Mouse (Mus musculus): ENCODE results near the gene Ccl3. TPM values are rescaled to one million over a fixed set of nuclear protein-coding genes. Genes with fewer than 3 reads are reported as not detected.

The Ccl3 gene
- polyA plus RNA-seq, 1 experiment from 2014 or later = 0.59 TPM

DNA sequence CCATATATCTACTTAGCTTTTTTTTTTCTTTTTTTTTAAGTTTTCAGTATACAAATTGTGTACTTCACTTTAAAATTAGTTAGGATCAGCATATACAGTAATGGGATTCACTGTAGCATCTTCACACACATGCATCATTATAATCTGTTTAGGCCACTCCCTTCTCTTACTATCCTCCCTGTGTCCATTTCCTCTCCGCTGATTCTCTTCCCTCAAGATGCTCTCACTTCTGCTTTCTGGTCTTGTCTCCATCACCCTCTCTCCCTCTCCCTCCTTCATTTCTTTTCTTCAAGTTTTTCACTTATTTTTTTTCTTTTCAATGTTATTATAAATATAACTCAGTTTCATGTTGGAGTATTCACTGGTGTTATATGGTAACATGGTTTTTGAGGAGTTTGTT is 30.1 kb downstream of the Ccl3 start:
- no peak overlapping the region for H3K27ac ChIP-seq (replicated peaks)
- WGBS = 85% methylated on average over 1 of the region's 1 CpGs
- H3K9me3 ChIP-seq = no peaks in the 10 kb centered on the region
- ATAC-seq (ENCODE audit: extremely low read depth, insufficient number of reproducible peaks, low FRiP score, low TSS enrichment) = no peak
- no peak overlapping the region for H3K4me2 ChIP-seq
- H3K27me3 ChIP-seq (replicated peaks) = no peaks in the 10 kb centered on the region
- H3K4me3 ChIP-seq = no peak overlapping the region
- no peaks in the 10 kb centered on the region for H3K36me3 ChIP-seq
- no peak overlapping the region for H3K9ac ChIP-seq
- no peaks in the 10 kb centered on the region for H3K4me1 ChIP-seq

- WGBS = 62% methylated on average over 5 of the region's 5 CpGs
- no peak for ATAC-seq (ENCODE audit: extremely low read depth, insufficient number of reproducible peaks, low FRiP score, low TSS enrichment)
These were observed 30.9 kb downstream of the Ccl3 start for GRCm38 (mm10) chr11:83618238-83618637.

DNA sequence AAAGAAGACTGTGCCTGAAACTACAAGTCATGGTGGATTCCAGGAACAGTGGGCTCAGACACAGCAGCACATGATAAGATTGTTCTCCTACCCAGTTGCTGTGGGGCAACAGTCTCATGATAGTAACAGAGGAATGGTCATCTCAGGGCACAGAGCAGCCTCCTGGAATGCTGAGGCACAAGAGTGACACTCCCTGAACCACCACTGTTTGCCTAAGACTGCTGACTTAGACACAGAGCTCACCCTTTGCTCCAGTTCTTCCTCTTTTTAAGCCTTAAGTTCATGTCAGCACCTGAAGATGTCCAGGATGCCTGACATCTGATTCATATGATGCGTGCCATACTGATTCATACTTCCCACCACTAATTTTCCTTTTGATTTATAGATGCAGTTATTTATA is 32.6 kb downstream of the Ccl3 start:
- no peak overlapping the region for H3K27ac ChIP-seq (replicated peaks)

More at GRCm38 (mm10) chr11:83618238-83618637, 30.9 kb downstream of the Ccl3 start:
- Histone ChIP-seq H3K9me3 (no peaks in the 10 kb centered on the region), H3K4me2 (no peak overlapping the region), H3K27ac (replicated peaks) (no peak overlapping the region), H3K4me1 (no peaks in the 10 kb centered on the region), H3K36me3 (no peaks in the 10 kb centered on the region), H3K4me3 (no peak overlapping the region), H3K27me3 (replicated peaks) (no peaks in the 10 kb centered on the region; the same call in 1 of the 2 replicates), H3K9ac (no peak overlapping the region)

GRCm38 (mm10) chr11:83610900-83611299 is 38.3 kb downstream of the Ccl3 start:
- no peak overlapping the region for H3K9ac ChIP-seq
- ATAC-seq (ENCODE audit: extremely low read depth, insufficient number of reproducible peaks, low FRiP score, low TSS enrichment) = no peak
- H3K27me3 ChIP-seq (replicated peaks) = no peaks in the 10 kb centered on the region; the same call in 1 of the 2 replicates
- 56% methylated on average over 2 of the region's 2 CpGs for WGBS
- no peaks in the 10 kb centered on the region for H3K4me1 ChIP-seq
- H3K36me3 ChIP-seq = no peaks in the 10 kb centered on the region
- H3K4me2 ChIP-seq = no peak overlapping the region
- H3K9me3 ChIP-seq = no peaks in the 10 kb centered on the region
- no peak overlapping the region for H3K27ac ChIP-seq (replicated peaks)
- no peak overlapping the region for H3K4me3 ChIP-seq

More for the DNA sequence above, 32.6 kb downstream of the Ccl3 start:
- Histone ChIP-seq H3K36me3 (no peaks in the 10 kb centered on the region), H3K4me2 (no peak overlapping the region), H3K9ac (no peak overlapping the region), H3K9me3 (no peaks in the 10 kb centered on the region), H3K4me1 (no peaks in the 10 kb centered on the region), H3K4me3 (no peak overlapping the region), H3K27me3 (replicated peaks) (no peaks in the 10 kb centered on the region; the same call in 1 of the 2 replicates)
- ATAC-seq (ENCODE audit: extremely low read depth, insufficient number of reproducible peaks, low FRiP score, low TSS enrichment) = no peak
- 76% methylated on average over 1 of the region's 1 CpGs for WGBS

DNA sequence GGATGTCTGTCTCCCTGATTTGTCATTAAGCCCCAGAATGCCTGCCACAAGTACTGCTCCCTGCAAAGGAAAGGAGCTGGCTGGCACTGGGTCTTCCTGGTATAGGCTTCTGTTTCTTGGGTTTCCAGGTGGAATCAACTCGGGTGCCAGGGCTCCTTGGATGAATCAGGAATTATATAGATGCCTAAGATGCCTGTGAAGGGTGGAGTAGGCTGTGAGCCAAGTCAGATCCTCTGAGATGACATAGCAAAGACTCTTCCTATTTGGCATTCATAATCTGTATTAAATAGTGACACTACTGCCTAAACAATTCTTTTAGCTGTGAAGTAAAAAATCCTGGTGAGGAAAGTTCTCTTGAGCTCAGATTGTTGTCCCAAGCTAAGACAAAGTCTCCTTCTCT is 42.8 kb downstream of the Ccl3 start:
- Histone ChIP-seq H3K4me3 (no peak overlapping the region), H3K4me2 (no peak overlapping the region), H3K36me3 (no peaks in the 10 kb centered on the region), H3K9me3 (no peaks in the 10 kb centered on the region), H3K27ac (replicated peaks) (no peak overlapping the region), H3K9ac (no peak overlapping the region), H3K4me1 (no peaks in the 10 kb centered on the region), H3K27me3 (replicated peaks) (no peaks in the 10 kb centered on the region)
- 36% methylated on average over 1 of the region's 1 CpGs for WGBS
- no peak for ATAC-seq (ENCODE audit: extremely low read depth, insufficient number of reproducible peaks, low FRiP score, low TSS enrichment)

DNA sequence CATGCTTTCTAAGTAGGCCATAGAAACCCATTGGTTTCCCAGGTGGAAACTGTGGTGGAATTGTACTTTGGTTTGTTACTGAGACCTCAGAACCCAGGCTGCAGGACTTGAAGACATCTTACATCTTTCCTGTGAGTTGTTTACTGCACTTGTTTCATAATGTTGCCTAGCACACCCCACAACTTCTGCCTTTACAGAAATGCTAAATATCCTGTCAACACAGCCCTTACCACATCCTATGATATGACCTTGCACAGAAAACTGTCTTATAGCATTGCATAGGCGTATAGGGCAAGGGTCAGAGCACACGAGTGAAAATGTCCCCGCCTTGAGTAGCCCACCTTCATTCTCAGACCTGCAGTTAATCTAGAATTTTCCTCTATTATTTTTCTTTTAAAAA is 43.6 kb downstream of the Ccl3 start:
- no peak overlapping the region for H3K4me3 ChIP-seq
- no peaks in the 10 kb centered on the region for H3K9me3 ChIP-seq
- H3K27ac ChIP-seq (replicated peaks) = no peak overlapping the region
- H3K4me2 ChIP-seq = no peak overlapping the region
- no peaks in the 10 kb centered on the region for H3K27me3 ChIP-seq (replicated peaks)
- ATAC-seq (ENCODE audit: extremely low read depth, insufficient number of reproducible peaks, low FRiP score, low TSS enrichment) = no peak
- H3K36me3 ChIP-seq = no peaks in the 10 kb centered on the region
- H3K9ac ChIP-seq = no peak overlapping the region
- WGBS = 81% methylated on average over 3 of the region's 3 CpGs
- H3K4me1 ChIP-seq = no peaks in the 10 kb centered on the region

GRCm38 (mm10) chr11:83604698-83605097 is 44.5 kb downstream of the Ccl3 start:
- H3K4me3 ChIP-seq = no peak overlapping the region
- H3K9me3 ChIP-seq = no peaks in the 10 kb centered on the region
- no peak for ATAC-seq (ENCODE audit: extremely low read depth, insufficient number of reproducible peaks, low FRiP score, low TSS enrichment)
- no peak overlapping the region for H3K9ac ChIP-seq
- H3K27me3 ChIP-seq (replicated peaks) = no peaks in the 10 kb centered on the region
- no peak overlapping the region for H3K4me2 ChIP-seq
- no peak overlapping the region for H3K27ac ChIP-seq (replicated peaks)
- 87% methylated on average over 4 of the region's 4 CpGs for WGBS
- H3K4me1 ChIP-seq = no peaks in the 10 kb centered on the region
- H3K36me3 ChIP-seq = no peaks in the 10 kb centered on the region

DNA sequence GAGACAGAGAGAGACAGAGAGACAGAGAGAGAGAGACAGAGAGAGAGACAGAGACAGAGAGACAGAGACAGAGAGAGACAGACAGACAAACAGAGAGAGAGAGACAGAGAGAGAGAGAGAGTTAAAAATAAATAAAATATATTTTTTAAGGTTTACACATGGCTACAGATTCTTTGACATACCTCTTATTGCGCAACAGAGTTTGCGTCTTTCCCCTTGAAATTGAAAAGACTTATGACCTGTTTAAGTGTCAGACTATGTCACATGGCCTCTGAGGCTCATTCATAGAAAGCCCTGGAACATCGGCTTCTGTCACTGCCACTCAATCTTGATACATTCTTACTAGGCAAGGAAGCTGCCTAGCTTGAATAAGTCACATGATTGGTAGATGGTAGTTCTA is 45.8 kb downstream of the Ccl3 start:
- no peaks in the 10 kb centered on the region for H3K36me3 ChIP-seq
- H3K9me3 ChIP-seq = no peaks in the 10 kb centered on the region
- H3K9ac ChIP-seq = no peak overlapping the region
- no peak overlapping the region for H3K27ac ChIP-seq (replicated peaks)
- WGBS = 89% methylated on average over 3 of the region's 3 CpGs
- no peaks in the 10 kb centered on the region for H3K4me1 ChIP-seq
- no peak overlapping the region for H3K4me3 ChIP-seq
- ATAC-seq (ENCODE audit: extremely low read depth, insufficient number of reproducible peaks, low FRiP score, low TSS enrichment) = no peak
- H3K4me2 ChIP-seq = no peak overlapping the region
- H3K27me3 ChIP-seq (replicated peaks) = no peaks in the 10 kb centered on the region

DNA sequence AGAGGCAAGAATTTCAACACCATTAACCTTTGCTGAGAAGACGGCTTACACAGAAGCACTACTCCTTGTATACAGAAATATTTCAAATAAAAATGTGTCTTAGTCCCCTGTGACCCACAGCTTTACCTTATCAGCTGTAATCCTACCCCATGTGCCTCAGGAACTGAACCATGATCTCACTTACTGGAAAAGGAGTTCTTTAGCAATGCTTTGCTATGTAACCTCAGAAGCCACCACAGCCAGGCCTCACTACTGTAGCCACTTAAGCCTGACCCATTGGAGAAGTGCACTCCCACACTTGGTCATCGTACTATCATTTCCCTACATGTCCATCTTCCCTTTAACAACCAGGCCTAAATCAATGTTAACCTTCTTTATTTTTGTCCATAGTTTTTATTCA is 48.6 kb downstream of the Ccl3 start:
- 60% methylated on average over 2 of the region's 2 CpGs for WGBS
- Histone ChIP-seq H3K27ac (replicated peaks) (no peak overlapping the region), H3K4me1 (no peaks in the 10 kb centered on the region), H3K4me3 (no peak overlapping the region), H3K4me2 (no peak overlapping the region), H3K9ac (no peak overlapping the region), H3K27me3 (replicated peaks) (no peaks in the 10 kb centered on the region), H3K9me3 (no peaks in the 10 kb centered on the region), H3K36me3 (no peaks in the 10 kb centered on the region)
- no peak for ATAC-seq (ENCODE audit: extremely low read depth, insufficient number of reproducible peaks, low FRiP score, low TSS enrichment)

- no peak for ATAC-seq (ENCODE audit: extremely low read depth, insufficient number of reproducible peaks, low FRiP score, low TSS enrichment)
- H3K27ac ChIP-seq (replicated peaks) = no peak overlapping the region
- 62% methylated on average over 3 of the region's 3 CpGs for WGBS
These were observed 50.2 kb downstream of the Ccl3 start for GRCm38 (mm10) chr11:83598991-83599390.

DNA sequence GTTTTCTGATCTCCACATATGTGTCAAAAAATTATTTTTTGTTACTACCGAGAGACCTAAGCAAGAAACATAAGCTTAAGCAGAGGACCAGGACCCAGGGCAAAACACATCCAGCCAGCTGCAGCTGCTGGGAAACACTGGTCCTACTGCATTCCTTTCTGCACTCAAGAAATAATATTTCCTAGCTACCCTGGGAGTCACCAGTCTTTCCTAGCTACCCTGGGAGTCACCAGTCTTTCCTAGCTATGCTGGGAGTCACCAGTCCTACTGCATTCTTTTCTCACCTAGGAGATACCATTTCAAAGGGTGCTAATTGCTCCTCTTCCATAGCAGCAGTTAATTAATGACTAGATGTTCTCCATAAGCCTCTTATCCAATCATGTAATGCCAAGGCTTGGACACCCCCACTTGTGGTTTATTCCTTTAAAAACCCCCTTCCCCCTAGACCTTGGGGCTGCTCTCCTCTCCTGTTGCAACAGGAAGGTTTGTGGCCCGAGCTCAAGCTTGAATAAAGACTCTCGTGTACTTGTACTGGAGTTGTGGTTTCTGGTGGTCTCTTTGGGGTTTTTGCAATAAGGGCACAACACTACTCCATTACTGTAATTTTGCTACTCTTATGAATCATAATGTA is 50.8 kb downstream of the Ccl3 start:
- WGBS = 65% methylated on average over 3 of the region's 3 CpGs
- H3K36me3 ChIP-seq = no peaks in the 10 kb centered on the region
- ATAC-seq (ENCODE audit: extremely low read depth, insufficient number of reproducible peaks, low FRiP score, low TSS enrichment) = no peak

More at GRCm38 (mm10) chr11:83598991-83599390, 50.2 kb downstream of the Ccl3 start:
- no peak overlapping the region for H3K9ac ChIP-seq
- no peaks in the 10 kb centered on the region for H3K27me3 ChIP-seq (replicated peaks)
- H3K4me2 ChIP-seq = no peak overlapping the region
- H3K36me3 ChIP-seq = no peaks in the 10 kb centered on the region
- H3K9me3 ChIP-seq = no peaks in the 10 kb centered on the region
- no peaks in the 10 kb centered on the region for H3K4me1 ChIP-seq
- no peak overlapping the region for H3K4me3 ChIP-seq

More for the DNA sequence above, 50.8 kb downstream of the Ccl3 start:
- Histone ChIP-seq H3K27ac (replicated peaks) (no peak overlapping the region), H3K9me3 (no peaks in the 10 kb centered on the region), H3K27me3 (replicated peaks) (no peaks in the 10 kb centered on the region), H3K4me2 (no peak overlapping the region), H3K9ac (no peak overlapping the region), H3K4me3 (no peak overlapping the region), H3K4me1 (no peaks in the 10 kb centered on the region)
